Mouse (Mus musculus) neural tube, embryonic 11.5 days (tissue): ENCODE data around the gene Wapl. TPM values are rescaled to one million over a fixed set of nuclear protein-coding genes. Genes with fewer than 3 reads are reported as not detected.

Experiments
- ATAC-seq: fragments of 200-750 bp; cut with Nextera tagmentation; 2 replicates; pipeline ENCODE4 v1.8.0; 2017; ENCODE audit warnings: moderate number of reproducible peaks, mild to moderate bottlenecking, moderate TSS enrichment, moderate library complexity; ENCODE audit not compliant: insufficient read depth, low FRiP score, low TSS enrichment
- DNase-seq: peaks from one replicate; pipeline ENCODE4 v3.0.0-alpha.2; 2015; ENCODE audit warnings: low spot score
- H3K27ac ChIP-seq: fragments of 300-500 bp; sonication (generic); 2 replicates; pipeline ENCODE4 v1.5.1; 2014; ENCODE audit warnings: low read depth, mild to moderate bottlenecking, low read length
- H3K27me3 ChIP-seq: fragments of 300-500 bp; sonication (generic); 2 replicates; pipeline ENCODE4 v1.6.1; 2014; ENCODE audit warnings: mild to moderate bottlenecking, low read length, mixed read lengths; ENCODE audit not compliant: control insufficient read depth, insufficient read depth
- H3K36me3 ChIP-seq: fragments of 300-500 bp; sonication (generic); 2 replicates; pipeline ENCODE4 v1.6.1; 2014; ENCODE audit warnings: mild to moderate bottlenecking, low read length, moderate library complexity, mixed read lengths; ENCODE audit not compliant: control insufficient read depth, insufficient read depth
- H3K4me1 ChIP-seq: fragments of 300-500 bp; sonication (generic); 2 replicates; pipeline ENCODE4 v1.6.1; 2014; ENCODE audit warnings: low read length, mixed read lengths; ENCODE audit not compliant: control insufficient read depth, insufficient read depth
- H3K4me2 ChIP-seq: fragments of 300-500 bp; sonication (generic); 2 replicates; pipeline ENCODE4 v1.6.1; 2014; ENCODE audit warnings: low read depth, mild to moderate bottlenecking, moderate library complexity
- H3K4me3 ChIP-seq: fragments of 300-500 bp; sonication (generic); 2 replicates; pipeline ENCODE4 v1.5.1; 2014; ENCODE audit warnings: low read depth, low read length
- H3K9ac ChIP-seq: fragments of 300-500 bp; sonication (generic); 2 replicates; pipeline ENCODE4 v1.6.1; 2014; ENCODE audit warnings: mild to moderate bottlenecking, low read length
- H3K9me3 ChIP-seq: fragments of 300-500 bp; sonication (generic); 2 replicates; pipeline ENCODE4 v1.6.1; 2016; ENCODE audit warnings: low read length; ENCODE audit not compliant: control insufficient read depth
- WGBS: fragments of 180-500 bp; shearing (Covaris S2); extraction: QIAGEN DNeasy Blood & Tissue Kit; methylation state at CpG from one replicate; pipeline ENCODE4 v1.1.7; 2014; 5-methylcytosine and 5-hydroxymethylcytosine counted together
- polyA plus RNA-seq: library from polyadenylated mRNA; unstranded; fragments of >200 nt; fragmentation: Nextera tagmentation; extraction: Ambion mirVana; gene quantifications from 2 replicates; pipeline ENCODE4 v1.2.1, GENCODE M21; 2014

Gene Wapl
- polyA plus RNA-seq, 1 experiment from 2014 or later: 30.8 TPM

- Histone ChIP-seq H3K9ac (no peak overlapping the region), H3K27me3 (no peaks in the 10 kb centered on the region)
- 93% methylated on average over 3 of the region's 3 CpGs for WGBS
These were observed 44.4 kb downstream of the Wapl start for GRCm38 (mm10) chr14:34718150-34718549.

DNA sequence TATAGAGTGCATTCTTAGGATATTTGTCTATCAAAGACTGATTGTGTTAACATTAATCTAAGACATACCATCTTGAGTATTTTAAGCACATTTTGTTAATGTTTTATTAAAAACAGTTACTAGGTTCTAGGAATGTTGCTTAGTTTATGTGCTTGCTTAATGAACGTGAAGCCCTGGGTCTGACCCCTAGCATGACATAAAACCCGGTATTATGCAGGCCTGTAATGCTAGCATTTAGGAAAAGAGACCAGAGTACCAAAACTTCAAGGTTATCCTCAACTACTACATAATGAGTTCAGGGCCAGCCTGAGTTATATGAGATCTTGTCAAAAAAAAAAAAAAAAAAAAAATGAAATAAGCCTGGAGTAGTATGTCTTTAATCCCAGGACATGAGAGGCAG lies 54.0 kb downstream of the Wapl start:
- 95% methylated on average over 2 of the region's 2 CpGs for WGBS
- H3K4me1 ChIP-seq: no peaks in the 10 kb centered on the region
- no peak overlapping the region for H3K9ac ChIP-seq
- no peak overlapping the region for H3K4me3 ChIP-seq
- peaks cover 3% of the 10 kb centered on the region for H3K36me3 ChIP-seq
- no peak overlapping the region for H3K4me2 ChIP-seq
- H3K27ac ChIP-seq: no peak overlapping the region
- DNase-seq (no peak), ATAC-seq (no peak)
- no peaks in the 10 kb centered on the region for H3K9me3 ChIP-seq
- no peaks in the 10 kb centered on the region for H3K27me3 ChIP-seq

More at GRCm38 (mm10) chr14:34718150-34718549, 44.4 kb downstream of the Wapl start:
- Histone ChIP-seq H3K36me3 (no peaks in the 10 kb centered on the region), H3K4me2 (no peak overlapping the region), H3K27ac (no peak overlapping the region), H3K9me3 (no peaks in the 10 kb centered on the region), H3K4me1 (no peaks in the 10 kb centered on the region), H3K4me3 (no peak overlapping the region)
- DNase-seq: no peak
- no peak for ATAC-seq

DNA sequence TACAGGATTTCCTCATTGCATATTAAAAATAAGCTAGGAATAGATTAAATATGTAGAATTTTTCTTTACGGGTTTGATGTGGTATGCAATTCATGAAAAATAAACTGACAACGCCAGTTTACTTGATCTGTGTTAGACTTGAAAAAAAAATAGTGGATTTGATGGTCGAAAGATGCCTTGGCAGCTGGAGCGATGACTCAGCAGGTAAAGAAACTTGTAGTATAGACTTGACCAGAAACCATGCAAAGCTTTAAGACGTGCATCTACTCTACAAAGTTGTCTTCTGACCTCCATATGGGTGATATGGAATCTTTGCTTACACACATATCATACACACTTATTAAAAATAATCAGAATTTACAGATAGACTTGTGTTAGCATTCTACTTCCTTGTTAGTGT lies 61.7 kb downstream of the Wapl start:
- H3K36me3 ChIP-seq: peaks cover 4% of the 10 kb centered on the region
- H3K9me3 ChIP-seq: no peaks in the 10 kb centered on the region
- no peak for ATAC-seq
- no peak overlapping the region for H3K27ac ChIP-seq
- no peak overlapping the region for H3K4me3 ChIP-seq
- no peaks in the 10 kb centered on the region for H3K27me3 ChIP-seq
- no peaks in the 10 kb centered on the region for H3K4me1 ChIP-seq
- DNase-seq: no peak
- WGBS: 90% methylated on average over 5 of the region's 5 CpGs
- H3K4me2 ChIP-seq: no peak overlapping the region
- no peak overlapping the region for H3K9ac ChIP-seq

DNA sequence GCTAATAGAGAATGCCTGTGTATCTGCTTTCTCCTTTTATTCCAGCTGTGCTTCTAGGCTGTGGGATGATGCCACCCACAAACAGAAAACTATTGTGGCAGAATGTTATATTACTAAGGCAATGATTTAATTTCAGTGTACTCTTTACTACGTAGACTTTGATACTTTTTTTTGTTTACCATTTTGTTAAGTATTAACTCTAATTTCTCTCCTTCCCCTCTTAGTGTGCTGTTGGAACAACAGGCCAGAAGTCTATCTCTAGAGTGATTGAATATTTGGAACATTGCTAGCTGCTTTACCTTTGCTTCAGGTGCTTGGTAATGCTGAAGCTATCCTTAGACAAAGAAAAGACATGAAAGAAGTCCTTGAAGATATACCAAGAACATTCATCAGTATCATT lies 71.7 kb downstream of the Wapl start:
- ATAC-seq: no peak
- Histone ChIP-seq H3K4me1 (no peaks in the 10 kb centered on the region), H3K36me3 (peaks cover 7% of the 10 kb centered on the region), H3K27ac (no peak overlapping the region), H3K27me3 (no peaks in the 10 kb centered on the region), H3K4me2 (no peak overlapping the region), H3K9ac (no peak overlapping the region), H3K9me3 (no peaks in the 10 kb centered on the region), H3K4me3 (no peak overlapping the region)
- no peak for DNase-seq
- WGBS: 90% methylated on average over 1 of the region's 1 CpGs

DNA sequence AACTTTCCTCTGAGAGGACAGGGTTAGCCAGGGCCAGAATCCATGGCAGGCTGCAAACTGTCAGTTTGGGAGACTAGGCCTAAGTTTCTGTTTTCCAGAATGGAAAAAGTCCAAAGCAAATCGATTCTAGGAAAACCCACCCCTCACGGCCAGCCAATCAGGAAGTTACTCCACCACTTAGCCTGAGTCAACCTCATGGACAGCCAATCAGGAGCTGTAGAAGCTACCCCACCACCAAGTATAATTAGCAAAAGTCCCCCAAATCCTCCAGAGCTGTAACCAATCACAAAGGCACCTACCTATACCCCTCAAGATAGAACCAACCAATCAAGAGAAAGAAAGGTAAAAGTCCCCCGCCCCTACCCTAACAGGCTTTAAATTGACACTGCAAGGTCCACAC lies 82.0 kb downstream of the Wapl start:
- H3K9ac ChIP-seq: no peak overlapping the region
- H3K4me1 ChIP-seq: no peaks in the 10 kb centered on the region
- no peaks in the 10 kb centered on the region for H3K9me3 ChIP-seq
- H3K27me3 ChIP-seq: no peaks in the 10 kb centered on the region
- WGBS: 95% methylated on average over 3 of the region's 3 CpGs
- H3K4me3 ChIP-seq: no peak overlapping the region
- ATAC-seq (no peak), DNase-seq (no peak)
- no peak overlapping the region for H3K4me2 ChIP-seq
- H3K36me3 ChIP-seq: no peaks in the 10 kb centered on the region
- no peak overlapping the region for H3K27ac ChIP-seq

DNA sequence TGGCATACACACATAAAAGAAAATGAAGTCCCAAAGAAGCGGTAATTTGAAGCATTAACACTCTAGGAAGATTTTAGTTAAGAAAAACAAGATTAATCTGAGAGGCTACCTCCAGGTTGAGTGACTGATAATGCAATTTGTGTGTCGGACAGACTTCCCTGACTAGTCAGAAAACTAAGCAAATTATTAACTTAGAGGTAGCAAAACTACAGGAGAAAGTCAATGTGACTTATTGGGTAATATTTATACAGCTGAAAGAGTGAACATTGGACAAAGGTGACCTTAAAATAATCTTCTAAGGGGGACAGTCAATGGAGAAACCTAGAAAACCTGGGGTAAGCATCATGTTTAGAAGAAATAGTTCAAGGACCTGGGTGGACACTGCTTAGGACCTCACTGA lies 86.2 kb downstream of the Wapl start:
- no peak for ATAC-seq

DNA sequence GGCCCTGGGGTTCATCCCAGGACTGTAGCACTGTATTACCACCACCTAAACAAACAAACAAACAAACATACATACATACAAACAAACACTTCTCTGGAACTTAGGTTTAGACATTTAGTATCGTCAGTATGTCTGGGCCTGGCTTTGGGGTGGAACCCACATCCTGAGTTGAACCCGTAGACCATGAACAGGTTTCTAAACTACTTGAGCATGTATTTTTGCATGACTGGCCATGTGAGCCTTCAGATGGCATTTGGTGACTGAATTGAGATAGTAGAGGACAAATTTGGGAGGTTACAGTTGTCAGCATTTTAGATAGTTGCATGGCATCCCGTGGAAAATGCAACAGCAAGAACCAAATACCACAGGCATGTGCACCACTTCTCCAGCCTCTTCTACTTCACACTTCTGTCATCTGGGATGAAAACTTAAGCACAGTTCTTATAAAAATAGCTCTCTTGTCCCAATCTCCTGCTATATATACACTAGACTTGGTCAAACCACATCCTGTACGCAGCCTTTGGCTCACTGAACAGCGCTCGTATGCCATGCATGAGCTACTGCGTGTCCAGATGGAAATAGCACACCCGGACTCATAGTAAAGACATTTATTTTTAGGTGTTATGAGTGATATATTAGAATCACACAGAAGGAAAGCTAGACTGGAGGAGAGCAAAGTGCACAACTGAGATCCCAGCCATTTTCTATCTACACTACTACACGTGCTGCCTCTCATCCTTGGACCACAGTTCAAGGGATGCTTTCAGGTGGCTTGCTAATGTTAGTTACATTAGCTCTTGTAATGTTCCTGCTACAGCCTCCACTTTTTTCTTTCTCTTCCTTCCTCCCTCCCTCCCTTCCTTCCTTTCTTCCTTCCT lies 87.6 kb downstream of the Wapl start:
- no peak overlapping the region for H3K4me2 ChIP-seq
- H3K4me1 ChIP-seq: no peaks in the 10 kb centered on the region
- H3K36me3 ChIP-seq: no peaks in the 10 kb centered on the region
- no peak for ATAC-seq
- WGBS: 92% methylated on average over 9 of the region's 9 CpGs
- DNase-seq: no peak
- H3K4me3 ChIP-seq: no peak overlapping the region
- H3K27me3 ChIP-seq: no peaks in the 10 kb centered on the region
- no peaks in the 10 kb centered on the region for H3K9me3 ChIP-seq
- H3K27ac ChIP-seq: no peak overlapping the region
- no peak overlapping the region for H3K9ac ChIP-seq

More for the DNA sequence above, 86.2 kb downstream of the Wapl start:
- no peak overlapping the region for H3K4me2 ChIP-seq
- H3K9me3 ChIP-seq: no peaks in the 10 kb centered on the region
- no peak overlapping the region for H3K4me3 ChIP-seq
- no peak for DNase-seq
- WGBS: 79% methylated on average over 2 of the region's 2 CpGs
- no peak overlapping the region for H3K27ac ChIP-seq
- no peak overlapping the region for H3K9ac ChIP-seq
- no peaks in the 10 kb centered on the region for H3K27me3 ChIP-seq
- H3K36me3 ChIP-seq: no peaks in the 10 kb centered on the region
- no peaks in the 10 kb centered on the region for H3K4me1 ChIP-seq

DNA sequence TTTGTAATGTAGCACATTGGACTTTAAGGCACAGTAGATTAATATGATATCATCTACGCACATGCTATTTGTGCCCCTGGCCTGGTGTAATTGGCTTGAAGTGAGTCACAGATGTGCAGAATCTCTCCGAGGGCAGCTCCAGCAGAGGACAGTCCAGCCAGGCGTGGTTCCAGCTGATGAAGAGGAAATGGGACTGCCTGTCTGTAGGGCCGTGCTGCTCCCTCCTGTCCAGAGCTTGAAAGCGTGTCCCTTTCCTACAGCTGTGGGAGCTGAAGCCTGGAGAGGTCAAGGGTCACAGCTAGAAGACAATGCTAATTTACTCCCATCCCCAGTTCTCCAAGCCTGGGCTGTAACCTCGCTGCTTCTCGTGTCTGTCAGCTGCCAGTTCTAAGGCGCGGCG lies 89.0 kb downstream of the Wapl start:
- no peaks in the 10 kb centered on the region for H3K36me3 ChIP-seq
- H3K27me3 ChIP-seq: no peaks in the 10 kb centered on the region
- H3K9ac ChIP-seq: no peak overlapping the region
- no peak overlapping the region for H3K27ac ChIP-seq
- no peak overlapping the region for H3K4me2 ChIP-seq
- no peak overlapping the region for H3K4me3 ChIP-seq
- 43% methylated on average over 10 of the region's 10 CpGs for WGBS
- H3K9me3 ChIP-seq: no peaks in the 10 kb centered on the region
- ATAC-seq (no peak), DNase-seq (no peak)
- no peaks in the 10 kb centered on the region for H3K4me1 ChIP-seq
